Mouse (Mus musculus) spleen, postnatal 0 days (tissue): ENCODE results near the gene Tmem62. TPM values are rescaled to one million over a fixed set of nuclear protein-coding genes. Genes with fewer than 3 reads are reported as not detected.

ENCODE experiments used
- polyA plus RNA-seq: library from polyadenylated mRNA; unstranded; fragments of >200 nt; fragmentation: Nextera tagmentation; extraction: Ambion mirVana; gene quantifications from 2 replicates; pipeline ENCODE4 v1.2.1, GENCODE M21; 2015

Gene Tmem62
- polyA plus RNA-seq = 2.8 and 3.8 TPM in 2 replicates

GRCm38 (mm10) chr2:120976990-120977925 is at the start of gene Tmem62:
Gene Tmem62, plus strand, starts transcription at chr2:120977017.

DNA sequence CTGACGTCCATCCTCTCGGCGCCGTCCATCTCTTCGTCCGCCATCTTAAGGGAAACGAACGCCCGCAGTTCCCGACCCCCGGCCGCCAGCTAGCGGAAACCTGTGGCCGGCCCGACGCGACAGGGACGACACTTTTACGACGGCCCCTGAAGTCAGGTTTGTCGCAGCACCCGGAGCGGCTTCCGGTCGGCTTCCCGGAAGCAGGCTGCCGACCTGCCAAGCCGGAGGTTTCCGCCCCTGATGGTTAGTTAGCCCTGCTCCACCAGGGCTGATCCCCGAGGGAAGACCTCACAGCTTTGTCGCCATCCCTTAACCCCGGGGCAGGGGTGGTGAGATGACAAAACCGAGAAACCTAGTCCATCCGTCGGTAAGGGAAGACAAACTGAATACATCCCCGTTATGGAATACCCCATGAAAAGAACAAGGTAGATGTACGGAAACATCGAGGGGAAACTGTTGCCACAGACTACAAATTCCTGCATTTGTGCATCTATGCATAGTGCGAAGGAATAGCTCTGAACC is 6.2 kb upstream of the Tmem62 start, which contains the start of gene Ubr1:
Gene Ubr1, minus strand, starts transcription at position 157 of the 522 bp plus-strand sequence.

GRCm38 (mm10) chr2:121007925-121008663 is 31.3 kb downstream of the Tmem62 start, which contains the start of gene Ccndbp1:
Gene Ccndbp1, plus strand, starts transcription at chr2:121008403.

GRCm38 (mm10) chr2:121036733-121037341 is 60.0 kb downstream of the Tmem62 start, which contains the start of gene Epb42:
Gene Epb42, minus strand, starts transcription at chr2:121037072.

Other genes with a start within 250 kb of the Tmem62 start
- gene Cdan1, start 126.9 kb upstream of the Tmem62 start, polyA plus RNA-seq = 8.3 and 8.8 TPM in 2 replicates
- 0.78 and 1.2 TPM in 2 replicates for gene Ttbk2, start 126.4 kb upstream of the Tmem62 start, polyA plus RNA-seq
- 17.1 and 18.1 TPM in 2 replicates for gene Ubr1, start 6.3 kb upstream of the Tmem62 start, polyA plus RNA-seq
- 74.6 and 80.1 TPM in 2 replicates for gene Ccndbp1, start 31.4 kb downstream of the Tmem62 start, polyA plus RNA-seq
- 113 and 119 TPM in 2 replicates for gene Epb42, start 60.1 kb downstream of the Tmem62 start, polyA plus RNA-seq
- gene Tgm5, start 108.8 kb downstream of the Tmem62 start, polyA plus RNA-seq = 0.10 and 0.11 TPM in 2 replicates
- gene Tgm7, start 132.8 kb downstream of the Tmem62 start, polyA plus RNA-seq = not detected in 2 replicates
- gene Adal, start 163.4 kb downstream of the Tmem62 start, polyA plus RNA-seq = 9.1 and 12.2 TPM in 2 replicates
- 10.9 and 11.4 TPM in 2 replicates for gene Lcmt2, start 163.6 kb downstream of the Tmem62 start, polyA plus RNA-seq
- gene Tubgcp4, start 193.6 kb downstream of the Tmem62 start, polyA plus RNA-seq = 24.6 and 26.0 TPM in 2 replicates
- gene Zscan29, start 194.1 kb downstream of the Tmem62 start, polyA plus RNA-seq = 5.3 and 6.4 TPM in 2 replicates